Mouse (Mus musculus) forebrain, embryonic 15.5 days (tissue): ENCODE measurements around the gene Pip5k1b. TPM values are rescaled to one million over a fixed set of nuclear protein-coding genes. Genes with fewer than 3 reads are reported as not detected.

Experiments used
- ATAC-seq: fragments of 200-750 bp; cut with Nextera tagmentation; replicated peaks from 2 replicates; pipeline ENCODE4 v1.8.0; 2017; ENCODE audit warnings: mild to moderate bottlenecking, moderate TSS enrichment, moderate library complexity
- H3K27ac ChIP-seq: fragments of 300-500 bp; sonication (generic); replicated peaks from 2 replicates; pipeline ENCODE4 v1.5.1; 2015; ENCODE audit warnings: mild to moderate bottlenecking, inconsistent platforms
- H3K27me3 ChIP-seq: fragments of 300-500 bp; sonication (generic); 2 replicates; pipeline ENCODE4 v1.6.1; 2015; ENCODE audit warnings: inconsistent platforms
- H3K36me3 ChIP-seq: fragments of 300-500 bp; sonication (generic); 2 replicates; pipeline ENCODE4 v1.6.1; 2015; ENCODE audit warnings: mild to moderate bottlenecking, inconsistent platforms
- H3K4me1 ChIP-seq: fragments of 300-500 bp; sonication (generic); 2 replicates; pipeline ENCODE4 v1.6.1; 2015; ENCODE audit warnings: inconsistent platforms
- H3K4me2 ChIP-seq: fragments of 300-500 bp; sonication (generic); replicated peaks from 2 replicates; pipeline ENCODE4 v1.6.1; 2015; ENCODE audit warnings: mild to moderate bottlenecking, inconsistent platforms
- H3K4me3 ChIP-seq: fragments of 300-500 bp; sonication (generic); 2 replicates; pipeline ENCODE4 v1.5.1; 2015; ENCODE audit warnings: mild to moderate bottlenecking, inconsistent platforms
- H3K9ac ChIP-seq: fragments of 300-500 bp; sonication (generic); replicated peaks from 2 replicates; pipeline ENCODE4 v1.6.1; 2015; ENCODE audit warnings: mild to moderate bottlenecking, inconsistent platforms
- H3K9me3 ChIP-seq: fragments of 300-500 bp; sonication (generic); 2 replicates; pipeline ENCODE4 v1.6.1; 2016; ENCODE audit warnings: inconsistent platforms
- WGBS: fragments of 180-500 bp; shearing (Covaris S2); methylation state at CpG from one replicate; pipeline ENCODE4 v1.1.7; 2015; ENCODE audit warnings: mixed read lengths; 5-methylcytosine and 5-hydroxymethylcytosine counted together
- polyA plus RNA-seq: library from polyadenylated mRNA; unstranded; fragments of >200 nt; fragmentation: Nextera tagmentation; extraction: Ambion mirVana; gene quantifications from 2 replicates; pipeline ENCODE4 v1.2.1, GENCODE M21; 2015

Gene Pip5k1b
- 1.5 and 1.7 TPM in 2 replicates for polyA plus RNA-seq

DNA sequence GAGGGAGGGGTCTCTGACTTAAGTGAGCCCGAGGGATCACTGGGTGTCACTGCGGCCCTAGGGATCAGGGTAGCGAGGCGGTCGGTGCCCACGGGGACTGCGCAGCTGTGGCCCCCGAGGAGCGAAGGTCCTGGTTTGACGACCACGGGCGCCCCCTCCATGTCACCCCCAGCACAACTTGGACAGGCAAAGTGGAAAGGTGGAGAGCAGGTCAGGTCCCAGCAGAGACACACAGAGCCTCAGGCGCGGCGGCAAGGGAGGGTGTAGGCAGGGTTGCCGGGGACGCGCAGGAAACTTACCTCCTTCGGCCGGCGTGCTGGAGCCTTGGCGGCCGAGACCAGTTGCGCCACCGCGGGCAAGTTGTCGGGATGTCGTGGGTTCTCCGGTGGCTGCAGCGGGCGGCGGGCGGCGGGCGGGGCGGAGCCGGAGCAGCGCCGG is at the start of gene Pip5k1b:
TSS of gene Pip5k1b (minus strand) at position 407 of the 438 bp plus-strand sequence.
- peak; percentile 62 for ATAC-seq
- Histone ChIP-seq H3K36me3 (no peaks in the 10 kb centered on the region), H3K27ac (peak within 1 kb of the TSS; percentile 49; the same call in 1 of the 2 replicates), H3K4me3 (peak within 1 kb of the TSS; percentile 94), H3K4me1 (peaks cover 22% of the 10 kb centered on the region), H3K9me3 (no peaks in the 10 kb centered on the region), H3K27me3 (peaks cover 23% of the 10 kb centered on the region), H3K9ac (peak within 1 kb of the TSS; percentile 73), H3K4me2 (peak within 1 kb of the TSS; percentile 99)
- 0% methylated on average over 39 of the region's 39 CpGs for WGBS

DNA sequence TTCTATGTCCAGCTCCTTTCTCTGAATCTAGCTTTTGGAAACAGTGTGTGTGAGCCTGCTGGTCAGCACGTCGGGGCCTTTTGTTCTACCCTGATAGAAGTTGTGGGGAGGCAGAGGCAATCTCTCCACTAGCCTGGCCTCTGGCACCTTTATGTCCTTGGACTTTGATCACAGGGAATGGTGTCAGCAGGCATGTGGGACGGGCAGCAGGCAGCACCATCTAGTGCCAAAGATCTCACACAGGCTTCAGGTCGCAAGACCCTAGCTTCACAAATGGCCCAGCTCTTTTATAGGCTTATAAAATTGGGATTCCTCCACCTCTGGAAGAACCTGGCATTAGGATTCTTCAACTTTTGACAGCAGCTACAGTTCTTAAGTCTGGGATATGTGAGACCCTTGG is 48.4 kb upstream of the Pip5k1b start:
- H3K9ac ChIP-seq: no peak overlapping the region
- no peaks in the 10 kb centered on the region for H3K27me3 ChIP-seq
- H3K36me3 ChIP-seq: no peaks in the 10 kb centered on the region
- H3K9me3 ChIP-seq: no peaks in the 10 kb centered on the region
- no peaks in the 10 kb centered on the region for H3K4me1 ChIP-seq
- WGBS: 84% methylated on average over 4 of the region's 4 CpGs
- H3K27ac ChIP-seq: no peak overlapping the region
- ATAC-seq: no peak
- H3K4me2 ChIP-seq: no peak overlapping the region
- no peak overlapping the region for H3K4me3 ChIP-seq

DNA sequence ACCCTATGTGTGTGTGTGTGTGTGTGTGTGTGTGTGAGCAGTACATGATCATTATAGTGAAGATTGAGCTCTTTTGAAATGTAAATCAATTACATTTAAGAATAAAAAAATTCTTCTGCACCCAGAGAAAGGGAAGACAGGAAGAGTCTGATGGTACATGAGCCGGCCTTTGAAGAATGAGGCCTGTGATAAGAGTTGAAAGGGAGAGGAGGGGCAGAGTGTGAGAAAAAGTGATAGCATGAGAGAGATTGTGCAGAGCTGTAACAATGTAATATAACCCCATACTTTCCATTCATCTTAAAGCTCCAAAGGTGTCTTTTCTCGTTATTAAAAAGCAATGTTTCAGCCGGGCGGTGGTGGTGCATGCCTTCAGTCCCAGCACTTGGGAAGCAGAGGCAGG is 47.8 kb upstream of the Pip5k1b start:
- Histone ChIP-seq H3K4me1 (no peaks in the 10 kb centered on the region), H3K9me3 (no peaks in the 10 kb centered on the region), H3K27ac (no peak overlapping the region), H3K27me3 (no peaks in the 10 kb centered on the region), H3K9ac (no peak overlapping the region), H3K4me3 (no peak overlapping the region), H3K4me2 (no peak overlapping the region), H3K36me3 (no peaks in the 10 kb centered on the region)
- 91% methylated on average over 4 of the region's 4 CpGs for WGBS
- no peak for ATAC-seq

DNA sequence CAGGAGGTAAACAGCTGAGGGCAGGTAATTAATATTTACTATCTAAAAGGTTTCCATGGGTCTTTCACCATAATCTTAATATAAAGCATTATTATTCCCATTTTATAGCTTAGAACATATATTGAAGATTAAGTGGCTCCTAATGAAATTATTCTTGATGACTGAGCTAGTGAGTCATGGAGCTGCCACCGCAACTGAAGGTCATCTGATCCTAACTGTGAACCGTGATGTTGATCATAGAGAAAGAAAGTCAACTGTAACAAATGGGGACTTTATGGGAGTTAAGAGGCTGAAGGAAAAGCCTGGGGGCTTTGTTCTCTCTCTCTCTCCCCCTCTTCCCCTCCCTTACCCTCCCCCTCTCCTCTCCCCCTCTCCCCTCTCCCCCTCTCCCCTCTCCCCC is 31.1 kb upstream of the Pip5k1b start:
- 76% methylated on average over 2 of the region's 2 CpGs for WGBS
- ATAC-seq: no peak
- no peaks in the 10 kb centered on the region for H3K9me3 ChIP-seq
- H3K36me3 ChIP-seq: no peaks in the 10 kb centered on the region
- no peak overlapping the region for H3K4me3 ChIP-seq
- H3K9ac ChIP-seq: no peak overlapping the region
- no peak overlapping the region for H3K4me2 ChIP-seq
- H3K4me1 ChIP-seq: no peaks in the 10 kb centered on the region
- no peaks in the 10 kb centered on the region for H3K27me3 ChIP-seq
- H3K27ac ChIP-seq: no peak overlapping the region

DNA sequence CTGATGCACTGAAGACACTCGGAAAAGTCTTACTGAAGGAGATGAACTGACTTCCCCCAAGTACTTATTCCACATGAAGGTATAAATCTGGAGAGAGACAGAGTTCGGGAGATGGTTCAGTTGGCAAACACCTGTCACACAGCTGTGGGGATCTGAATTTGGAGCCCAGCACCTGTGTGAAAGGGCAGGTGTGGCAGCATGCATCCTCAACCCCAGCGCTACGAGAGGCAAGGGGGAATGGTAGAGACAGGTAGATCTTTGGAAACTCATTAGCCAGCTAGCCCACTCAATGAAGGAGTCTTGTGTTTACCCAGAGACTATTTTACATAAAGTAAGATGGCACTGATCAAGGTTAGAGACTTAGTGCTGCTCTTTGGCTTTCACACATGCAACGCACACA is 29.5 kb upstream of the Pip5k1b start:
- no peak for ATAC-seq
- 95% methylated on average over 5 of the region's 5 CpGs for WGBS
- Histone ChIP-seq H3K9me3 (no peaks in the 10 kb centered on the region), H3K27me3 (no peaks in the 10 kb centered on the region), H3K9ac (no peak overlapping the region), H3K36me3 (no peaks in the 10 kb centered on the region), H3K4me1 (no peaks in the 10 kb centered on the region), H3K27ac (no peak overlapping the region), H3K4me2 (no peak overlapping the region), H3K4me3 (no peak overlapping the region)

DNA sequence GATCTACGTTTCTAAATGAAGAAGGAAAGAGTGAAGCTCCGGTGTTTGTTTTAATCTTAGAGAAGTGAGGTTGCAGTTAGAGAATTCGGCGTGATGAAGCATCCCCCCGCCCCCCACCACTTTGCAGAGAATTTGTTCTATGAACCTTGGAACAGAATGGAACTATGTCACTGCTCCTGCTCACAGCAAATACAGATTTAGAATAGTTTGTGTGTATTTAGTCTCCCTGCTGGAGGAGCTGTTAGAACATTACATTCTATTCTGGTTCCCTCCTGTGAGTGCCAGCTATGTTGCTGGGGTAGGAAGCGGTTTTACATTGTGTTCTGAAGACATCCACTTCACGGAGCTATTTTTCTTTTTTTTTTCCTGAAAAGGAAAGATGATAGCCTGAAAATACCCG is 28.3 kb upstream of the Pip5k1b start:
- no peak for ATAC-seq

DNA sequence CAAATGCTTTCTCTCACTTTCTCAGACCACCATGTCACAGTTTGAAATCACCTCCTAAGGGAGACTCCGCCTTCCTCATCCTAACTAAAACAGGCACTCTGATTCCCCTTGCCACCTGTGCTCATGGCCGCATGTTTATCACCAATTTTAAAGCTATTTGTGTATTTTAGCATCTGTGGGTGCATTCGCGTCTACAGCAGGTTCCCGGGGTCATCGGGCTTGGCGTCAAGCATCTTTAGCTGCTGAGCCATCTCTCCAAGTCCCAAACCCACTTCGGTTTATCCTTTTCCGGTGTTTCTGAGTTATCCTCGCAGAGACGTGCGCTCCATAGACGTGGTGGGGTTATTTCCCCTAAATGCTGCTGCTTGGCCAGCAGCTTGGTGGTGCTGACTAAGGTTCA is 20.5 kb upstream of the Pip5k1b start:
- WGBS: 94% methylated on average over 13 of the region's 13 CpGs
- no peaks in the 10 kb centered on the region for H3K9me3 ChIP-seq
- no peak for ATAC-seq

More for the DNA sequence above, 28.3 kb upstream of the Pip5k1b start:
- Histone ChIP-seq H3K4me2 (no peak overlapping the region), H3K27me3 (no peaks in the 10 kb centered on the region), H3K9me3 (no peaks in the 10 kb centered on the region), H3K4me1 (no peaks in the 10 kb centered on the region), H3K27ac (no peak overlapping the region), H3K4me3 (no peak overlapping the region), H3K36me3 (no peaks in the 10 kb centered on the region), H3K9ac (no peak overlapping the region)
- 82% methylated on average over 8 of the region's 8 CpGs for WGBS

DNA sequence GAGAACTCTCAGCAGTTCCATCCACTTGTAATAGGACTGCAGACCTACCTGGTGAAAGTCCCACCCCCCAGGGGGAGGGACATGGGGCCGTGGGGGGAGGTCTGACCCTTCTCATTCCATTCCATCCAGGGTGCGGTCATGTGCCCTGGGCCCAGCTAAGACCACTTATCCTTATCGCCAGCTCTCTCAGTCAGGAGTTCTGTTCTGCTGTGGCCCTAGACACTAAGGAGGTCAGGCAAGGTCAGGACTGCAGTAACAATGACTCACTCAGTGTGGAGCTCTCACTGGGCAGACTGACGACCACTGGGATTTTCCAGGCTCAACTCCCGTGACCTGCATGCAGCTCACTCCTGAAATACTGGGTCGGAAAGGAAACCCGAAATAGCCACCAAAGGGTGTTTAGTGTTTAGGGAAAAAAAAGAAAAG is 16.1 kb upstream of the Pip5k1b start:
- Histone ChIP-seq H3K27ac (no peak overlapping the region), H3K9ac (no peak overlapping the region), H3K4me3 (no peak overlapping the region), H3K27me3 (no peaks in the 10 kb centered on the region), H3K4me1 (no peaks in the 10 kb centered on the region), H3K9me3 (no peaks in the 10 kb centered on the region), H3K4me2 (no peak overlapping the region), H3K36me3 (no peaks in the 10 kb centered on the region)
- 49% methylated on average over 7 of the region's 7 CpGs for WGBS
- no peak for ATAC-seq

More for the DNA sequence above, 20.5 kb upstream of the Pip5k1b start:
- H3K4me3 ChIP-seq: no peak overlapping the region
- H3K36me3 ChIP-seq: no peaks in the 10 kb centered on the region
- H3K27me3 ChIP-seq: no peaks in the 10 kb centered on the region
- H3K4me1 ChIP-seq: no peaks in the 10 kb centered on the region
- no peak overlapping the region for H3K9ac ChIP-seq
- no peak overlapping the region for H3K27ac ChIP-seq
- H3K4me2 ChIP-seq: no peak overlapping the region

DNA sequence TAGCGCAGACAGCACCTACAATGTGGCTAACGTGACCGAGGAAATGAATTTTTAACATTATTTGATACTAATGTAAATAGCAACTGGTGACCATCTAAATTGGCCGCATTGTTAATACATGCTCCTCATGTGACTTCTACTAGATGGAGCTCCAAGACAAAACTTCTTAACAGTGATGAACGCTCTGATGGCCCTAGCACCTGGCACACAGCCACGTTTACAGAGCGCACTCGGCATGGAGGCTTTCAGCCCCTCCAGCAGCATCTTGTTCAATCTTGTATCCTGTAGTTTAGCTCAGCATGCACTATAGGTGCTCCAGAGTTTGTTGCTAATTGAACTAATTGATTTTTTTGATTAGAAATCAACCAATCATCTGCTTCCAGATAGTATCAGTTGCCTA is 15.3 kb upstream of the Pip5k1b start:
- Histone ChIP-seq H3K36me3 (no peaks in the 10 kb centered on the region), H3K4me2 (no peak overlapping the region), H3K9ac (no peak overlapping the region), H3K4me1 (no peaks in the 10 kb centered on the region), H3K27ac (no peak overlapping the region), H3K27me3 (no peaks in the 10 kb centered on the region), H3K9me3 (no peaks in the 10 kb centered on the region), H3K4me3 (no peak overlapping the region)
- ATAC-seq: no peak
- 83% methylated on average over 8 of the region's 8 CpGs for WGBS

DNA sequence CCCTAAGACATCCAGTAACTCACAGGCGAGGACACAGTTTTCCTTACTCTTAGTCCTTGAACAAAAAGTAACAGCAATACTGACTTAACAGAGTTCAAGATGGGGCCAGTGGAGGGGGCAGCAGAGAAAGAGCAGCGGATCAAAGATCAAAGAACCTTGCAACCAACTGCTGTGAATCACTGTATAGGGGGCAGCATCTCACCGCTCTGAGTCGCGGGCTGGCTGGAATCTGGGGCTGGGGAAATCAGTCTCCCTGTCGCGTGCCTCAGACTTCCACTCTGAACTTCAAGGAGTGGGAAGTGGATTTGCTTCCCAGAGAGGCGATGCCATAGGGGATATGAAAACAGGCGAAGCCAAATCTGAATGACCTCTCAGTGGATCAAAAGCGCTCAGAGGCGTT is 1.8 kb upstream of the Pip5k1b start:
- H3K27ac ChIP-seq: no peak overlapping the region
- peaks cover 23% of the 10 kb centered on the region for H3K27me3 ChIP-seq
- peaks cover 22% of the 10 kb centered on the region for H3K4me1 ChIP-seq
- WGBS: 4% methylated on average over 11 of the region's 11 CpGs
- no peak overlapping the region for H3K4me3 ChIP-seq
- 0 out of 2 replicates have a peak overlapping the region, but pooled peaks have one; percentile 4 for H3K4me2 ChIP-seq
- no peaks in the 10 kb centered on the region for H3K9me3 ChIP-seq
- no peak for ATAC-seq
- H3K9ac ChIP-seq: no peak overlapping the region
- no peaks in the 10 kb centered on the region for H3K36me3 ChIP-seq

DNA sequence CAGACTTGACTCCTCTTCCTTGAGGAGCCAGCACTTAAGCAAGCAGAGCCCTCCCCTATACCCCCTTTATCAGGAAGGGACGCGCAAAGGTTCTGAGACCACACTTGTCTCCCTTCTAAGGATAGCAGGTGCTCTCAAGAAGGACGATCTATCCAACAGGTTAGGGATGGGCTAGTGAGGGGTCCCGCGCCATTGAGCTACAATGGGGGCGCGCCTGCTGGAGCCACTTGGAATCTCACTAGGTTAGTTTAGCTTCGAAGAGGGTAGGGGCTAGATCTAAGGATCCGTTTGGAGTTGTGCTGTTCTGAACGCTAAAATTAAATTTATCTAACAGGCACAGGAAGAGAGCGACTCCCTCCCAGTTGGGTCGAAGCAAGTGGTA is 904 bp upstream of the Pip5k1b start:
- no peaks in the 10 kb centered on the region for H3K9me3 ChIP-seq
- peak overlapping the region; percentile 73 for H3K9ac ChIP-seq
- no peaks in the 10 kb centered on the region for H3K36me3 ChIP-seq
- H3K27me3 ChIP-seq: peaks cover 23% of the 10 kb centered on the region
- ATAC-seq: no peak
- H3K4me2 ChIP-seq: peak overlapping the region; percentile 99
- 2% methylated on average over 12 of the region's 12 CpGs for WGBS
- peak overlapping the region; percentile 94 for H3K4me3 ChIP-seq
- no peak overlapping the region for H3K27ac ChIP-seq
- H3K4me1 ChIP-seq: peaks cover 22% of the 10 kb centered on the region

DNA sequence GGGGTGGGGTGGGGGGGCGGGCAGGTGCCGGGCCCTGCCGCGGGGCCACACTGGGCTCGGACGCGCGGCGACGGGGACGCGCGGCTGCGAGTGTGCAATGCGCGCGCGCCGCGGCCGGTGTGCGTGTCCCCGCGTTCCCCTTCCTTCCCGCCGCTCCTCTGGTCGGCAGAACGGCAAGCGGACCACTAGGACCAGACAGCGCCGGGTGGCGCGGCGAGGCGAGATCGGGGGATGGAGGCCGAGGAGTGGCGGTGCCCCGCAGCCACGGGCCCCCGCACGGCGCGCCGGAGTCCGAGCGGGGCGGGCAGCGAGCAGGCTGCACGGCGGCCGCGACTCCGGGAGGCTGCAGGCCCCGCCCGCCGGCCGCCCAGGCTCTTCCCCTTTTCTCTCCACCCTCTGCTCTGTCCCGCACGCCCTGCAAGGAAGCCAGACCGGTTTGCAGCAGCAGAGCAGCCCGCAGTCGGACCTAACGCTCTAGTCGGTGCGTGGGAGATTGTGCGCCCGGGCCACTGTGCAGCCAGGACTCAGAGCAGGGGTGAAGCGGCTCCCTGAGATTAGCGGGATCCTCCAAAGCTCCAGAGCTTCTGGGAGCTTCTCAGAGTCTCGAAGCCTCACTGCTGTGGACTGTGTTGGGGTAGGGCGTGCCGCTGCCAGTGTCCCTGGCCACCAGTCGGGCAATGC is 372 bp upstream of the Pip5k1b start:
- H3K9me3 ChIP-seq: no peaks in the 10 kb centered on the region
- H3K4me3 ChIP-seq: peak overlapping the region; percentile 94
- peak overlapping the region; percentile 49; the same call in 1 of the 2 replicates for H3K27ac ChIP-seq
- H3K36me3 ChIP-seq: no peaks in the 10 kb centered on the region
- peak; percentile 86 for ATAC-seq
- peaks cover 22% of the 10 kb centered on the region for H3K4me1 ChIP-seq
- 0% methylated on average over 53 of the region's 74 CpGs for WGBS
- H3K9ac ChIP-seq: peak overlapping the region; percentile 73
- H3K4me2 ChIP-seq: peak overlapping the region; percentile 99
- peaks cover 23% of the 10 kb centered on the region for H3K27me3 ChIP-seq
